Mouse (Mus musculus) midbrain, postnatal 0 days (tissue): ENCODE data around the gene Ncor2. TPM values are rescaled to one million over a fixed set of nuclear protein-coding genes. Genes with fewer than 3 reads are reported as not detected.
A peak's percentile ranks its signal among the peaks of the same experiment; 100 is the strongest.

Experiments used
- ATAC-seq: fragments of 200-750 bp; cut with Nextera tagmentation; 2 replicates; pipeline ENCODE4 v1.8.0; 2017; ENCODE audit warnings: moderate number of reproducible peaks, mild to moderate bottlenecking, moderate TSS enrichment, moderate library complexity; ENCODE audit not compliant: low FRiP score
- DNase-seq: peaks from one replicate; pipeline ENCODE4 v3.0.0-alpha.2; 2015; ENCODE audit warnings: low spot score
- H3K27ac ChIP-seq: fragments of 300-500 bp; sonication (generic); 2 replicates; pipeline ENCODE4 v1.5.1; 2014; ENCODE audit warnings: low read depth, mild to moderate bottlenecking, low read length, mixed read lengths
- H3K27me3 ChIP-seq: fragments of 300-500 bp; sonication (generic); 2 replicates; pipeline ENCODE4 v1.6.1; 2014; ENCODE audit warnings: low read length, control low read depth, mixed read lengths; ENCODE audit not compliant: insufficient read depth
- H3K36me3 ChIP-seq: fragments of 300-500 bp; sonication (generic); 2 replicates; pipeline ENCODE4 v1.6.1; 2014; ENCODE audit warnings: low read length, control low read depth, mixed read lengths; ENCODE audit not compliant: insufficient read depth
- H3K4me1 ChIP-seq: fragments of 300-500 bp; sonication (generic); 2 replicates; pipeline ENCODE4 v1.6.1; 2014; ENCODE audit warnings: mild to moderate bottlenecking, control low read depth, antibody characterized with exemption, low read length, mixed read lengths; ENCODE audit not compliant: insufficient read depth
- H3K4me2 ChIP-seq: fragments of 300-500 bp; sonication (generic); 2 replicates; pipeline ENCODE4 v1.6.1; 2014; ENCODE audit warnings: low read depth, mild to moderate bottlenecking, low read length, mixed read lengths; ENCODE audit not compliant: poor library complexity, severe bottlenecking
- H3K4me3 ChIP-seq: fragments of 300-500 bp; sonication (generic); 2 replicates; pipeline ENCODE4 v1.5.1; 2014; ENCODE audit warnings: low read depth, mild to moderate bottlenecking, low read length, moderate library complexity
- H3K9ac ChIP-seq: fragments of 300-500 bp; sonication (generic); replicated peaks from 2 replicates; pipeline ENCODE4 v1.6.1; 2014; ENCODE audit warnings: mild to moderate bottlenecking, low read length, moderate library complexity, mixed read lengths; ENCODE audit not compliant: poor library complexity, severe bottlenecking
- H3K9me3 ChIP-seq: fragments of 300-500 bp; sonication (generic); 2 replicates; pipeline ENCODE4 v1.6.1; 2016; ENCODE audit warnings: low read length, control low read depth
- CTCF ChIP-seq: IDR thresholded peaks from 2 replicates; pipeline ENCODE4 v1.5.1; 2016; ENCODE audit warnings: antibody characterized with exemption, mild to moderate bottlenecking
- WGBS: fragments of 180-500 bp; shearing (Covaris S2); extraction: QIAGEN DNeasy Blood & Tissue Kit; methylation state at CpG from one replicate; pipeline ENCODE4 v1.1.7; 2014; 5-methylcytosine and 5-hydroxymethylcytosine counted together
- polyA plus RNA-seq: library from polyadenylated mRNA; unstranded; fragments of >200 nt; fragmentation: Nextera tagmentation; extraction: Ambion mirVana; gene quantifications from 2 replicates; pipeline ENCODE4 v1.2.1, GENCODE M21; 2015
- total RNA-seq: library from RNA; depleted of rRNA; stranded (reverse); fragments of >200 nt; gene quantifications from 2 replicates; pipeline ENCODE4 v1.2.3, GENCODE M21; 2014

Ncor2 gene
- total and polyA plus RNA-seq, 2 experiments from 2014 or later = 17.8 to 22.8 TPM

GRCm38 (mm10) chr5:125066479-125067471 lies 112.2 kb downstream of the Ncor2 start:
- WGBS = 95% methylated on average over 13 of the region's 13 CpGs

GRCm38 (mm10) chr5:125063015-125063414 lies 116.0 kb downstream of the Ncor2 start:
- no peak for TF ChIP-seq CTCF
- 54% methylated on average over 17 of the region's 17 CpGs for WGBS
- Histone ChIP-seq H3K36me3 (peaks cover 28% of the 10 kb centered on the region), H3K4me1 (no peaks in the 10 kb centered on the region), H3K9me3 (no peaks in the 10 kb centered on the region), H3K27me3 (no peaks in the 10 kb centered on the region), H3K4me3 (no peak overlapping the region), H3K9ac (no peak overlapping the region), H3K4me2 (no peak overlapping the region), H3K27ac (0 out of 2 replicates have a peak overlapping the region, but pooled peaks have one; percentile 18)
- DNase-seq (peak; percentile 55), ATAC-seq (no peak)

More at GRCm38 (mm10) chr5:125066479-125067471, 112.2 kb downstream of the Ncor2 start:
- Histone ChIP-seq H3K27me3 (no peaks in the 10 kb centered on the region), H3K4me3 (no peak overlapping the region), H3K9me3 (no peaks in the 10 kb centered on the region), H3K27ac (no peak overlapping the region), H3K36me3 (peaks cover 33% of the 10 kb centered on the region), H3K9ac (no peak overlapping the region), H3K4me1 (no peaks in the 10 kb centered on the region), H3K4me2 (no peak overlapping the region)
- ATAC-seq = no peak
- DNase-seq = peak; percentile 65
- TF ChIP-seq CTCF = peak; percentile 91

- Histone ChIP-seq H3K9me3 (no peaks in the 10 kb centered on the region), H3K4me3 (peak overlapping the region; percentile 28), H3K27ac (peak overlapping the region; percentile 58), H3K4me1 (peaks cover 14% of the 10 kb centered on the region), H3K36me3 (peaks cover 7% of the 10 kb centered on the region), H3K9ac (peak overlapping the region; percentile 57), H3K27me3 (no peaks in the 10 kb centered on the region), H3K4me2 (peak overlapping the region; percentile 57)
- DNase-seq (peak; percentile 81), ATAC-seq (peak; percentile 47; the same call in 1 of the 2 replicates)
- WGBS = 4% methylated on average over 23 of the region's 29 CpGs
- TF ChIP-seq CTCF = peak; percentile 1; the same call in 1 of the 2 replicates
Observed at GRCm38 (mm10) chr5:125058267-125058668, 120.8 kb downstream of the Ncor2 start.

- Histone ChIP-seq H3K36me3 (peaks cover 7% of the 10 kb centered on the region), H3K4me3 (peak overlapping the region; percentile 28), H3K4me2 (peak overlapping the region; percentile 57), H3K4me1 (peaks cover 14% of the 10 kb centered on the region), H3K9me3 (no peaks in the 10 kb centered on the region), H3K27me3 (no peaks in the 10 kb centered on the region), H3K27ac (peak overlapping the region; percentile 58), H3K9ac (peak overlapping the region; percentile 57)
- no peak; the same call in 1 of the 2 replicates for ATAC-seq
- TF ChIP-seq CTCF = no peak
- WGBS = 14% methylated on average over 29 of the region's 29 CpGs
- no peak for DNase-seq
Observed at GRCm38 (mm10) chr5:125057555-125058266, 121.3 kb downstream of the Ncor2 start.

- Histone ChIP-seq H3K4me1 (peaks cover 14% of the 10 kb centered on the region), H3K36me3 (peaks cover 9% of the 10 kb centered on the region), H3K9ac (no peak overlapping the region), H3K4me2 (peak overlapping the region; percentile 57; the same call in 1 of the 2 replicates), H3K27me3 (no peaks in the 10 kb centered on the region), H3K4me3 (no peak overlapping the region; the same call in 1 of the 2 replicates), H3K9me3 (no peaks in the 10 kb centered on the region), H3K27ac (no peak overlapping the region)
- no peak for DNase-seq
- TF ChIP-seq CTCF = no peak
- no peak for ATAC-seq
- WGBS = 17% methylated on average over 19 of the region's 19 CpGs
Observed at GRCm38 (mm10) chr5:125056696-125057554, 122.1 kb downstream of the Ncor2 start.
